Mouse (Mus musculus) CD4-positive, CD25-positive, alpha-beta regulatory T cell, adult 2 months (primary cell): Measurements from ENCODE around the gene Il21r.

Source experiments
- DNase-seq: peaks from one replicate; pipeline ENCODE4 v3.0.0-alpha.2; 2012; ENCODE audit warnings: low read depth, low spot score

Gene Il21r

DNA sequence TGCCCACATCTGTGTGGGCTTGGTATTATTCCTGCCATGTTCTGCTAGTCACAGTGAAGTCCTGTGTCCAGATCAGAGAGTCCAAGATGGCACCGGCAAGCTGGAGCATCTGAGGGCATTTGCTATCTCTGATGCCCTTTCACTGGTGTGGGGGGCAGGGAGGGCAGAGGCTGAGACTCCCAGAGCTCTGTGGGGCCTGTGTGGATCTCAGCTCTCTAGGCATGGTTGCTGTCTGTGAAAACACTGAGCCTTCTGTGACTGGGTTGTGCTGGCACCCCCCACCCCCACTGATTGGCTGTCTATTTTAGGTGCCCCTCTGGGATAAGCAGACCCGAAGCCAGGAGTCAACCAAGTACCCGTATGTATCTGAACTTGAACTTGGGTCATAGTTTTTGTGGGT is 28.4 kb upstream of the Il21r start:
- no peak for DNase-seq

DNA sequence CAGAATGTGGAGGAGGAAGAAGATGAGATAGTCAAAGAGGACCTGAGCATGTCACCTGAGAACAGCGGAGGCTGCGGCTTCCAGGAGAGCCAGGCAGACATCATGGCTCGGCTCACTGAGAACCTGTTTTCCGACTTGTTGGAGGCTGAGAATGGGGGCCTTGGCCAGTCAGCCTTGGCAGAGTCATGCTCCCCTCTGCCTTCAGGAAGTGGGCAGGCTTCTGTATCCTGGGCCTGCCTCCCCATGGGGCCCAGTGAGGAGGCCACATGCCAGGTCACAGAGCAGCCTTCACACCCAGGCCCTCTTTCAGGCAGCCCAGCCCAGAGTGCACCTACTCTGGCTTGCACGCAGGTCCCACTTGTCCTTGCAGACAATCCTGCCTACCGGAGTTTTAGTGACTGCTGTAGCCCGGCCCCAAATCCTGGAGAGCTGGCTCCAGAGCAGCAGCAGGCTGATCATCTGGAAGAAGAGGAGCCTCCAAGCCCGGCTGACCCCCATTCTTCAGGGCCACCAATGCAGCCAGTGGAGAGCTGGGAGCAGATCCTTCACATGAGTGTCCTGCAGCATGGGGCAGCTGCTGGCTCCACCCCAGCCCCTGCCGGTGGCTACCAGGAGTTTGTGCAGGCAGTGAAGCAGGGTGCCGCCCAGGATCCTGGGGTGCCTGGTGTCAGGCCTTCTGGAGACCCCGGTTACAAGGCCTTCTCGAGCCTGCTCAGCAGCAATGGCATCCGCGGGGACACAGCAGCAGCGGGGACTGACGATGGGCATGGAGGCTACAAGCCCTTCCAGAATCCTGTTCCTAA is 27.3 kb upstream of the Il21r start:
- peak; percentile 32 for DNase-seq

DNA sequence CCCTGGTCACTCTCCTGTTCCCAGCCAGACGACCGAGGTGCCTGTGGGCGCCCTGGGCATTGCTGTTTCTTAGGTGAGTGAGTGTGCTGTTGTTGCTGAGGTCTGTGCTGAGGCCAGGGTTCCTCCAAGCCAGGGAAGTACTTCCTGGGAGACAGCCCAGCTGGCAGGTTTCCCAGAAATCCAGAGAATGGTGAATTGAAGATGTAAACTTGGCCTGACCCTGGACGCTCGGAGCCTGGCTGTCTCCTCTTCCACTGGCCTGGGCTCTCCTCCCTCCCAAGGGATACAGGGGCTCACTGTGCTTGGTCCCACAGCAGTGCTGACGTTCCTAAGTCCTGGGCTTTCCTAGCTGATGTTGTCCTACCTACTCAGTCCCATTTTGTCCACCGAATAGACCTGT is 26.2 kb upstream of the Il21r start:
- no peak for DNase-seq

DNA sequence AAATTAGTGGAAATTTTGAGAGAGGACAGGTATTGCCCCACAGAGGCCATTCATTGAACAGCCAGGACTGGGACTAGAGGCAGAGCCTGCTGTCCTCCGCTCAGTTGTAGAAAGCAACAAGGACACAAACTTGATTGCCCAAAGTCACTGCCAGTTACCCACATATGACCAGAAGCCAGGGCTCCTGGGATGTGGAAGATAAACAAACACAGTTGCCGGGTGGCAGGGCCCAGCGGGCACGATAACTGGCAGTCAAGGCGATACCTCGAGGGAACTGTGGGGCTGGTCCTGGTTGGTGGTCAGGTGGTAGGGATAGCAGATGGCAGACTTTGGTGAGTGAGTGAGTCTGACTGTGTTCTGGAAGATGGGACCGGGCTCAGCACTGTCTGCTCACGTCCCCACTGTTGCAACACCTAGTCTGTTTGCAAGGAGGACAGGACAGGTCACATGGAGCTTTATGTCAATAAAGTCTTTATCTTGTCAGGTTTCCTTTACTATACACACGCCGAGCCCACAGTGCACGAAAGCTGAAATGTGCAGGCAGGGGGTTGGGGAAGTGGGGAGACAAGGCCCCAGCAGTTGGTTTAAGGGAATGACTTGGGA is 25.6 kb upstream of the Il21r start:
- peak; percentile 23 for DNase-seq

DNA sequence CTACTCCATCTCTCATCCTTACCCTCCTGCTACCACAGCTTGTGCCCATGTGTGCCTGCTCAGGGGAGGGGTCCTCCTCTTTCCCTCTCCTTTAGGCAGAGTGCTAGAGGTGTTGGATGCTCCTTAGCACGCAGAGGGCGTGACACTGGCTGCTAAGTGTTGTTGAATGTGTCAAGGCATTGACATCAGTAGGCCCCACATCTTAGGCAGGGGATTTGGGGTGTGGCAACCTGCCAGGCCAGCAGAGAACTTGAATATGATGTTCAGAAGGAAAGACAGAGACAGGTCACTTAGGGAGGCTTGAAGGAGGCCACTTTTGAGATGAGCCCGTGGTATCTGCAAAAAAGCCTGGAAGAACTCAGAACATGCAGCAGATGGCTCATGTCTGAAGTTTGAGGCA is 25.1 kb upstream of the Il21r start:
- peak; percentile 42 for DNase-seq

DNA sequence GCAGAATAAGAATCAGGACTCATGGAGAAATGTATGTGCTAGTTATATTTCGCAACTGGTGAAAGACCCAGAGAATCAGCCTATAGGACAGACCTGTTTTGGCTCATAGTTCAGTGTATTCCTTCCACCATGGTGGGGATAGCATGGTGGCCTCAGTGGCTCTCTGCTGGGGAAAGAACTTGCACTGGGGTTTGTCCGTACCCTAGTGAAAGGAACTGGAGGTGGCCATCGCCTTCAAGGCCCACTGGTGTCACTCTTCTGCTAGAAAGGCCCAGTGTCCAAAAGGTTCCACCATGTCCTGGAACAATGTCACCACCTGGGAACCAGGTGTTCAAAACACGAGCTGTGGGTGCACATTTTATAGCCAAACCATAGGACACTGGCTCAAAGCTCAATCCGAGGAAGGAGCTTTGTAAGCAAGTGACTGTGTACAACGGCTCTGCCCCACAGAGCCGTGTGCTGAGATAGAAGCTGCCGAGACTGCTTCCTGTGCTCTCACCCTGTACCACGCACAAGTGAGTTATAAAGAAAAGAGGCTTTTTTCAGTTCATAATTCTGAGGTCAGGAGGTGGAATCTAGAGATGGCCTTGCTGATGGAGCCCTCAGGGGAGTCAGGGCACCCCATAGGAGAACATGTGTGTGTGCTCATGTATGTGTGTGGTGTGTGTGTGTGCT is 23.5 kb upstream of the Il21r start:
- DNase-seq = peak; percentile 70

DNA sequence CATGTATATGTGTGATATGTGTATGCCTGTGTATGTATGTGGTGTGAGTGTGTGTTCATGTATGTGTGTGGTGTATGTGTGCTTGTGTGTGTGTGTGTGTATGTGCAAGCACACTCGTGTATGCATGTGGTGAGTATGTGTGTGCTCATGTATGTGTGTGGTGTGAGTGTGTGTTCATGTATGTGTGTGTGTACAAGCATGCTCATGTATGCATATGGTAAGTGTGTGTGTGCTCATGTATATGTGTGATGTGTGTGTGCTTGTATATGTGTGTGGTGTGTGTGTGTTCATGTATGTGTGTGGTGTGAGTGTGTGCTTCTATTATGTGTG is 23.0 kb upstream of the Il21r start:
- no peak for DNase-seq

DNA sequence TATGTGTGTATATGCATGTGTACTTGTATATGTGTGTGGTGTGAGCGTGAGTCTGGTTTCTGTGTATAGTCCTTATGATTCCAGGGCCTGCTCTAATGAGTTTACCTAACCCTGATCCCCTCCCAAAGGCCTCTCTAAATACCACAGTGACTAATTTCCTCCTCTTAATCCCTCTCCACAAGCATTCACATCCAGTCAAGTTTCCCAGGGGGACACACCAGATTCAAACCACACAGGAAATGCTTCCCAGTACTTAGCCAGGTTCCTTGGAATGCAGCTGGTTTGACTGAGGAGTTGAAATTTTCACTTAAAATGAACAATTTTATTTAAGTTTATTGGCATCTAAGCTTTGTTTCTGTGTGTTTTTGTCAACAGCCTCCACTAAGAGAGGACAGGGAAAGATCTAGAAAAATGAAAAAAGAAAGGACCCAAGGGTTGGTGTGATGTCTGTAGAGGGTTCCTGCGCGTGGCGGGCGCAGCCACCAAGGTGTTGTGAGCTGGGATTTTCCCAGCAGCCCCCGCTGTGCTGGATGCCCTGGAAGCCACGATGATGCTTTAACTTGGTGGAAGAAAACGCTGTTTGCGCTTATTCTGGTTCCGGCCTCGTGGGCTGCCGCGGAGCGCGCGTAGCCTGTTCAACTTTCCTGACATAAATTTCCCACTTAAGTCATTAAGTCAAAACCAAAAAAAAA is 22.5 kb upstream of the Il21r start:
- DNase-seq = no peak

DNA sequence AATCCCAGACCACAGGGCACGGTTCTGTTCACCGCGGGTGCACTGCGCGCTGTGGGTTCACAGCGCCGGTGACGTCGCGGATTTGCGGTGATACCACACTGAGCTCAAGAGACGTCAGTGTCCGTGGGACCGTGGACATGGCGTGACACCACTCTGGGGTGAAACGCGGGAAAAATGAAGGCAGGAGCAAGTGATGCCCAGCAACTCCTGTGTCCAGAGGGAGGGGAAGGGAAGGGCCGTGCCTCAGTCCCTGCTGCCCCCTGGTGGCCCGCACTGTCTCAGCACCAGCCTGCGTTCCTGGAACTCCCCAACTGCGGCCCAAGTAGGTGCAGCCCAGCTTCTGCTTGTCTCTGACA is 21.9 kb upstream of the Il21r start:
- peak; percentile 91 for DNase-seq

DNA sequence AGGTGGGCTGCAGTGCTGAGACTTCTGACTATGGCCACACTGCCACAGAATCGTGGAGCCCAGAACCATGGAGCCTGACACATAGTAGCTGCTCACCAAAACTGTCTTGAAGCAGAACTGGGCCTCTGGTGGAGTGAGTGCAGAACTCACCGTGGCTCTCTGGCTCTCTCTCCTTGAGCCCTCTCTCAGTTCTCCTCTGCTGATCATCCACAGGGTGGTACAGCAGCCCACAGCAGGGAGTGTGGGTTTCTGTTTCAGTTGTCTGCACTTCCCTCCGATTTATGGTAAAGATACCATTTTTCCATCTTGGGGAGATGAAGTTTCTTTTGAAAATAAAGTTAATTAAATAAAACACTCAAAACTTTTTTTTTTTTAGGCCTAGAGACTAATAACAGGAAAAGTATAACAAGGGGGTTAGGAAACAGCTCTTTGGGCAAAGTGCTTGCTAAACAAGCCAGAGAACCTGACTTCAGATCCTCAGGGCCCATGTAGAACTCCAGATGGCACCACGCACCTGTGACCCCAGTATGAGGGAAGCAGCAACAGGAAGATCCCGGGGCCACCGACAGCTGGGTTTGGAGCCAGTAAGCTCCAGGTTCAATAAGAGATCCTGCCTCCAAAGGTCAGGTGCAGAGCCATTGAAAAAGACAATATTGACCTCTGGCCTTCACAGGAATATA is 19.8 kb upstream of the Il21r start:
- DNase-seq = peak; percentile 39

DNA sequence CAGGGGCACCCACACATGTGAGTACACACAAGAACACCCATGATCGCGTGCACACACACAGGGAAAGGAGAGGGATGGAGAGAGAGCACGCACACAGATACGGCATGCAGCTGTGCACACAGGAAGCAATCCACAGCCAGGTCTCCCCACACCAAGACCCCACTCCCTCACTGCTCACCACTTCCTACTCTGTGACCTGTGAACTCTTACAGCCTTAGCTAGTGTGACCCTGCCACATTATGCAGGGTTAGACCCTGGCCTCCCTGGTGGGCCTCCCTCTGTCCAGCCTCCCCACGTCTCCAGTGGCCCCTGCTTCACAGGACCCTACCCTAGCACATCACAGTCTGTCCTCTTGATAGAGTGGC is 19.2 kb upstream of the Il21r start:
- peak; percentile 44 for DNase-seq

DNA sequence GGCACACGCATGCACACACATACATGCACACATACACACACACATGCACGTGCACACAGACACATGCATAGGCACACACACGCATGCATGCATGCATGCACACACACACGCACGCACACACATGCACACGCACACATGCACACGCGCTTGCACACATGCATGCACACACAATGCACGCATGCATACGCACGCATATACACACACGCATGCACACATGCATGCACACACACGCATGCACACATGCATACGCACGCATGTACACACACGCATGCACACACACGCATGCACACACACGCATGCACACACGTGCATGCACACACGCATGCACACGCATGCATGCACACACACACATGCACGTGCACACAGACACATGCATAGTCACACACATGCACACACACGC is 16.9 kb upstream of the Il21r start:
- DNase-seq = peak; percentile 27

DNA sequence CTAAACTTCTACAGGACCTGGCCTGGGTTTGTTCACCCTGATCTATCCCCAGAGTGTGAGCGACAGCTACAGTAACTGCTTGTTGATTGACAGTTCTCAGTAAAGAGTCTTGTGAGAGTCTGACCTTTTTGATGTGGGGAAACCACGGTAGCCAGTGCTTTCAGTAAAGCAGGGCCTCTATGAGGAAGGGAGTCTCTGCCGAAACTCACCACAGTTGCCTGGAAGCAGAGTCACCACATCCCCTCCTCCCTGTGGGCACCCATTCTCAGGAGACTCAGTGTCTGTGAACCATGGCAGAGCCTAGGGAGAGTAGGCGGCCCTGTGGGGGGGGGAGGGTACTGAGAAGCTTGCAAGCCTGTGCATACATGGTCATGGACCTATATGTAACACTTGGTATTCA is 14.5 kb upstream of the Il21r start:
- peak; percentile 86 for DNase-seq

DNA sequence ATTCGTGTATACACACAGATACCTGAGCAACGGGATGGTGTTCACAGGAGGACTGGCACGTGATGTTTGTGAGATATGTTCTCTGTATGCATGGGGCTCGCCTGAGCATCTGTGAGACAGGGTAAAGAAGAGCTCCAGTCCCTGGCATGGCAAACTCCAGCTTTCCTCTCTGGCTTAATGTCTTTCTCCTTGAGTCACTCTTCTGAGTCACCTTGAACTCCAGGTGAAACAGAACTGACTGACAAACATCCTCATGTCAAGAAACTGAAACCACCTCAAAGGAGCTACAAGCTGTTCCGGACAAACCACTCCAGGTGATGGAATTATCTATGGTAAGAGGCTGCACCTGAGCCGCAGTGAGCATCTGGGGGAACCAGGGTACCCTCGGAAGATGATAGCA is 13.3 kb upstream of the Il21r start:
- DNase-seq = peak; percentile 31

DNA sequence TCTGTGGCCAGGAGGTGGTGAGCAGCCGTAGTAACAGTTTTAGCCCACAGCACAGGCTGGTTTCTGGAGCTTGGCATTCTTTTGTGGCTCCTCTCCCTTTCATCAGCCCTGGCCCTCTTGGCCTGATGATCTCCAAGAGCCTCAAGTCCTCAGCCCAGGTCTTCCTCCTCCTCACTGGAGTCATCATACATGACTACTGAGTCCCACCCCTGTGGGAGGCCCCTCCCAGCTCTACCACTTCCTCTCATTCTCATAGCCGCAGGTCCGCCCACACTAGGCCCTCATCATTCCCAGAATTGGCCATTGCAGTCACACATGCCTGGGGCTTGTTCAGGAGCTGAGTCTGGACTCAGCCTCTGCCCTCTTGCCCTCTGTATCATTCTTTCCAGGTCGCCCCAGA is 9.4 kb upstream of the Il21r start:
- peak; percentile 79 for DNase-seq

DNA sequence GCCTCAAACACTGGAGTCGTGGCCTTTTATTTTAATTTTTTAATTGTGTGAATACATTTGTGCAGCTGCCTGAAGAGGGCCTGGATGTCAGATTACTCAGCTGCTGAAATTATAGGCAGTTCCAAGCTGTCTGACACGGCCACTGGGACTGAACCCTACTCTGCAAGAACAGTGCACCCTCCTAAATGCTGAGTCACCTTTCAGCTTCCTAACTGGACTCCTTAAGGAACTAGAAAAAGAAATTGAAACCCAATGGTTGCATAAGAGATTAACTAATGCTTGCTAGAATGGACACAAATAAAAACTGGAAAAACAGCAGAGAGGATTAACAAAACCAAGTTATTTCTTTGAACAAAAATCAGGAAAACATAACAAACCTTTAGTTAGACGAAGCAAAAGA is 6.8 kb upstream of the Il21r start:
- DNase-seq = no peak

DNA sequence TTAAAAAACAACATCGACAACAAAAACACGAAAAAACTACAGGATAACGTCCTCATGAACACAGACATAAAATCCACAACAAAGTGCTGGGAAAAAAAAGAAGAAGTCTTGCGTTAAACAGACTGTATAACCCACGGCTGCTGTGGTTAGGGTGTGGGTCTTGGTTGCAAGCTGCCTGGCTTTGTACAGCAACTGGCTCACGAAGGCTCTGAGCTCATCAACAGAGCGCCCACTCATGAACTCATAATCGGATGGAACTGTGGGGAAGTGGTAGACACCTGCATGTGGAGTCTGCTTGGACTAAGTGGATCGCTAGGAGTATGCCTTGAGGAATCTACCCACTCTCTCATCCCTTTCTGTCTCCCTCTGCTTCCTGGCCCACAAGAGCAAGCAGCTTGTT is 6.1 kb upstream of the Il21r start:
- peak; percentile 64 for DNase-seq

DNA sequence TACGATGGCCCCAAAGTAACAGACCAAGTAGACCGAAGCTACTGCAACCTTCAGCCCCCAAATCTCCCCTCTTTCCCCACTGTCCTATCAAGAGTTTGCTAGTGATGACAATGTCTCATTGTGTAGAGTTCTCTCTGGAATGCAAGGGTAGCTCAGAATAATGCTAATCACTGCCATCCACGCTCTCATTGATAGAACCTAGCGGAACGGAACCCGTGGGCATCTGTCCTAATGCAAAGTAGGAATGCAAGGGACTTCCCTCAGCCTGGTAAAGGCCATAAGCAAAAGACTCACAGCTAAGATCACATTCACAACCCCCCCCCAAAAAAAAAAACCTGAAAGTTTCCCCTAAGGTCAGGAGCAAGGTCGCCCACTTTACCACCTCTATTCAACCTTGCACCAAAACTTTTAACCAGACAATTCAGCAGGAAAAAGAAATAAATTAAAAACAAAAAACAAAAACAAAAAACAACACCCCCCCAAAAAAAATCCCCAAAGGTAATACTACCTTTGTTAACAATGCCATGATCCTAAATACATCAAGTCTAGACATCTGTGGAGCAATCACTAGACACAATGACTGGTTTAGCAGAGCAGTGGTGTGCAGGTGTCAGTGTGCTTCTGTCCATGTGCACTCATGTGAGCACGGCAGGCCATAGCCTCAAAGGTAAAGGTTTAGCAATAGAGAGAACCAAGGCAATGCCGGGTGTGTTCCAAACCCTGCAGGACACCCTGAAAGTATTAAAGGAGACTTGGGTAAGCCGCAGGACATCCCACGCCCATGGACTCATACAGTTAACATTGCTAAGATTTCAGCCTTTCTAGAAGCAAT is 5.5 kb upstream of the Il21r start:
- DNase-seq = no peak

DNA sequence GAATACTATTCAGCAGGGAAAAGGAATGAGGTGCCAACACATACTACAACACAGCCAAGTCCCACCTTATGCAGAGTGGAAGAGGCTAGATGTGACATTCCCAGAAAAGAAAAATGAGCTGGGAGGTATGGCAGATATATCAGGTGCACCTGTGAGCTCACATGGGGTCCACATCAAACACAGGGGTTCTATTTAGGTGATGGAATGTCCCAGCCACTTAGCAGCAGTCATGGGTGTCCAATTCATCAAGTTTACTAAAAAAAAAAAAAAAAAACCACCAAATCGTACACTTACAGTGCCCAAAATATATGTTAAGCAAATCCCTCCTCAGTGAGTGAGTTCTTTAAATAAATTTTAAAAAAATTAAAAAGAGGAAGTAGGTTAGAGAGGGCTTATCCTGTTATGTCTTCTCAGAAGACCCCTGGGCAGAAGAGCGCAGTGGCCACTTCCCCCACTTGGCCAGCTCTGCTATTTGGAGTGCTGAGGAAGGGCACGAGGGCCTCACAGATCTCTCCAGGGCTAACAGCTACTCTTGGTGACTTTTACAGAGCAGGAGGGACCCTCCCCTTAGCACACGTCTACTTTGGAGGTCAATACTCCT is 3.8 kb upstream of the Il21r start:
- no peak for DNase-seq

DNA sequence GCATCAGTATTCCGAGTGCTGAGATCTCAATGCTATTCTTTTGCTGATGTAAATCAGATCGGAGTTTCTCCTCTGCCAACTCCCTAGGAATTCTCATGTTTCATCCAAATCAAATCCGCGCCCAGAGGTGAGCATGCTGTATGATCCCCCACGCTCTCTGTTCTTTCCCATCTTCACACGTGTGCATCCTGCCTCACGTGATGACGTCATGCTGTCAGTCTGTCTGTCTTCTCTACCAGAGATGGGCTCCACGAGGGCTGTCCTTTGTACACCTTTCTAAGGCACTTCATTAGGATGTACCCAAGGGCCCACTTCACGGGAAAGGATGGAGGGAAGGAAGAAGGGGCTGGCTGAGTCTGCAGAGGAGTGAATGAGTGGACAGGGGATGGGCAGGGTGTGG is 3.1 kb upstream of the Il21r start:
- DNase-seq = no peak
